8 mouse cellular contexts compared by ENCODE assay signal in genomic region chr10:79984871-79985270, GRCm38 (mm10). TPM values are rescaled to one million over a fixed set of nuclear protein-coding genes. Genes with fewer than 3 reads are reported as not detected.
DNase-seq lines count a peak whose midpoint lies in the region; ATAC-seq and TF ChIP-seq lines count a peak whose summit lies in the region.

No protein-coding gene starts in this region.

- TF ChIP-seq CTCF in bone marrow macrophage, adult 2 months (IDR thresholded peaks at IDR 0.05; ENCODE audit: low read depth, low read length), result no peak
- TF ChIP-seq CTCF in embryonic fibroblast, embryonic 13.5 days (IDR thresholded peaks at IDR 0.05; ENCODE audit: borderline replicate concordance, insufficient read depth, low read length), result no peak

- peaks cover 7% of the 10 kb centered on the region for H3K36me3 ChIP-seq in kidney, embryonic 14.5 days (ENCODE audit: control insufficient read depth, insufficient read depth, low read length)
- peaks cover 7% of the 10 kb centered on the region for H3K36me3 ChIP-seq in limb, embryonic 15.5 days

- H3K4me3 ChIP-seq in bone marrow macrophage, adult 2 months (ENCODE audit: insufficient read depth, low read length), result peak overlapping the region; percentile 91
- H3K4me3 ChIP-seq in embryonic fibroblast, embryonic 13.5 days (ENCODE audit: insufficient read depth, low read length), result peak overlapping the region; percentile 73
- H3K4me3 ChIP-seq in kidney, embryonic 14.5 days (ENCODE audit: low read length), result peak overlapping the region; percentile 62
- H3K4me3 ChIP-seq in limb, embryonic 15.5 days, result peak overlapping the region; percentile 81

- H3K27me3 ChIP-seq in kidney, embryonic 14.5 days (ENCODE audit: control insufficient read depth, insufficient read depth, low read length), result no peaks in the 10 kb centered on the region
- H3K27me3 ChIP-seq in limb, embryonic 15.5 days, result no peaks in the 10 kb centered on the region

- no peaks in the 10 kb centered on the region for H3K9me3 ChIP-seq in kidney, embryonic 14.5 days (ENCODE audit: control insufficient read depth, low read length)
- H3K9me3 ChIP-seq in limb, embryonic 15.5 days, result no peaks in the 10 kb centered on the region

- H3K9ac ChIP-seq in kidney, embryonic 14.5 days (ENCODE audit: low read depth, low read length), result peak overlapping the region; percentile 89
- peak overlapping the region; percentile 42; the same call in 1 of the 2 replicates for H3K9ac ChIP-seq in limb, embryonic 15.5 days

- peaks cover 17% of the 10 kb centered on the region for H3K4me1 ChIP-seq in bone marrow macrophage, adult 2 months (ENCODE audit: control insufficient read depth, insufficient read depth, low read length)
- peaks cover 2% of the 10 kb centered on the region; the same call in 1 of the 2 replicates for H3K4me1 ChIP-seq in embryonic fibroblast, embryonic 13.5 days (ENCODE audit: control insufficient read depth, insufficient read depth, low read length)
- peaks cover 36% of the 10 kb centered on the region for H3K4me1 ChIP-seq in kidney, embryonic 14.5 days (ENCODE audit: control insufficient read depth, insufficient read depth, low read length)
- peaks cover 64% of the 10 kb centered on the region for H3K4me1 ChIP-seq in limb, embryonic 15.5 days

- under 1% methylated on average over 22 of the region's 22 CpGs for WGBS in kidney, embryonic 14.5 days
- WGBS in limb, embryonic 15.5 days, result under 1% methylated on average over 22 of the region's 22 CpGs

- peak; percentile 100 for DNase-seq in A20 (ENCODE audit: low read depth, low spot score)
- peak; percentile 99 for DNase-seq in heart, adult 9 months (ENCODE audit: low spot score in 2 of 2)
- peak; percentile 91 to 92 for DNase-seq in monocyte, adult 2 months (ENCODE audit: low read depth in 1 of 2, low spot score in 2 of 2)
- DNase-seq in spleen, postnatal 36 days (ENCODE audit: low spot score in 2 of 2), result peak; percentile 98 to 99

- H3K27ac ChIP-seq in bone marrow macrophage, adult 2 months (ENCODE audit: insufficient read depth, low read depth, low read length), result peak overlapping the region; percentile 87
- H3K27ac ChIP-seq in embryonic fibroblast, embryonic 13.5 days (ENCODE audit: insufficient read depth, low read length), result peak overlapping the region; percentile 99
- peak overlapping the region; percentile 91 for H3K27ac ChIP-seq in kidney, embryonic 14.5 days (ENCODE audit: low read depth, low read length)
- peak overlapping the region; percentile 99 for H3K27ac ChIP-seq in limb, embryonic 15.5 days

- no peak for TF ChIP-seq POLR2A in bone marrow macrophage, adult 2 months (IDR thresholded peaks at IDR 0.05; ENCODE audit: borderline replicate concordance, low read depth, low read length)
- peak; percentile 35 for TF ChIP-seq POLR2A in embryonic fibroblast, embryonic 13.5 days (IDR thresholded peaks at IDR 0.05; ENCODE audit: low read depth, low read length)

- H3K4me2 ChIP-seq in kidney, embryonic 14.5 days (replicated peaks; ENCODE audit: low read depth, low read length), result peak overlapping the region; percentile 88
- H3K4me2 ChIP-seq in limb, embryonic 15.5 days, result peak overlapping the region; percentile 92

- peak; percentile 92 for ATAC-seq in kidney, embryonic 14.5 days (ENCODE audit: low FRiP score, low TSS enrichment)
- peak; percentile 92 for ATAC-seq in limb, embryonic 15.5 days (ENCODE audit: insufficient number of reproducible peaks, low FRiP score, low TSS enrichment, low read depth)

RNA-seq across cellular contexts. Expression of gene Tmem259, which starts 0.7 kb away (rescaled TPM):
- 86.5 and 101 TPM in 2 replicates for polyA plus RNA-seq in bone marrow macrophage, adult 2 months (2012; ENCODE audit: insufficient read depth, insufficient read length, missing spikeins)
- polyA plus RNA-seq in embryonic fibroblast, embryonic 13.5 days (2011; ENCODE audit: insufficient read length, low read depth, missing spikeins), result 73.4 and 78.1 TPM in 2 replicates
- 18.8 and 27.8 TPM in 2 replicates for polyA plus RNA-seq in kidney, embryonic 14.5 days (2014; fragmentation: Nextera tagmentation; extraction: Ambion mirVana)
- 19.3 and 20.1 TPM in 2 replicates for polyA plus RNA-seq in limb, embryonic 15.5 days (2015; fragmentation: Nextera tagmentation; extraction: Ambion mirVana)

RNA-seq across cellular contexts. Expression of gene Cnn2, which starts 3.5 kb away (rescaled TPM):
- polyA plus RNA-seq in bone marrow macrophage, adult 2 months (2012; ENCODE audit: insufficient read depth, insufficient read length, missing spikeins), result 37.5 and 41.5 TPM in 2 replicates
- 642 and 721 TPM in 2 replicates for polyA plus RNA-seq in embryonic fibroblast, embryonic 13.5 days (2011; ENCODE audit: insufficient read length, low read depth, missing spikeins)
- 186 and 220 TPM in 2 replicates for polyA plus RNA-seq in kidney, embryonic 14.5 days (2014; fragmentation: Nextera tagmentation; extraction: Ambion mirVana)
- 264 and 270 TPM in 2 replicates for polyA plus RNA-seq in limb, embryonic 15.5 days (2015; fragmentation: Nextera tagmentation; extraction: Ambion mirVana)

RNA-seq across cellular contexts. Expression of gene Abca7, which starts 11.4 kb away (rescaled TPM):
- 24.6 and 27.5 TPM in 2 replicates for polyA plus RNA-seq in bone marrow macrophage, adult 2 months (2012; ENCODE audit: insufficient read depth, insufficient read length, missing spikeins)
- polyA plus RNA-seq in embryonic fibroblast, embryonic 13.5 days (2011; ENCODE audit: insufficient read length, low read depth, missing spikeins), result 3.5 and 4.0 TPM in 2 replicates
- polyA plus RNA-seq in kidney, embryonic 14.5 days (2014; fragmentation: Nextera tagmentation; extraction: Ambion mirVana), result 1.8 and 2.7 TPM in 2 replicates
- polyA plus RNA-seq in limb, embryonic 15.5 days (2015; fragmentation: Nextera tagmentation; extraction: Ambion mirVana), result 3.3 and 3.4 TPM in 2 replicates

RNA-seq across cellular contexts. Expression of gene Grin3b, which starts 14.4 kb away (rescaled TPM):
- polyA plus RNA-seq in bone marrow macrophage, adult 2 months (2012; ENCODE audit: insufficient read depth, insufficient read length, missing spikeins), result 0.65 and 0.91 TPM in 2 replicates
- polyA plus RNA-seq in embryonic fibroblast, embryonic 13.5 days (2011; ENCODE audit: insufficient read length, low read depth, missing spikeins), result 0.15 and 0.16 TPM in 2 replicates
- 0.19 and 0.29 TPM in 2 replicates for polyA plus RNA-seq in kidney, embryonic 14.5 days (2014; fragmentation: Nextera tagmentation; extraction: Ambion mirVana)
- polyA plus RNA-seq in limb, embryonic 15.5 days (2015; fragmentation: Nextera tagmentation; extraction: Ambion mirVana), result 0.40 and 0.64 TPM in 2 replicates

RNA-seq across cellular contexts. Expression of gene Wdr18, which starts 24.9 kb away (rescaled TPM):
- 32.2 and 35.8 TPM in 2 replicates for polyA plus RNA-seq in bone marrow macrophage, adult 2 months (2012; ENCODE audit: insufficient read depth, insufficient read length, missing spikeins)
- polyA plus RNA-seq in embryonic fibroblast, embryonic 13.5 days (2011; ENCODE audit: insufficient read length, low read depth, missing spikeins), result 29.2 and 29.3 TPM in 2 replicates
- 132 and 147 TPM in 2 replicates for polyA plus RNA-seq in kidney, embryonic 14.5 days (2014; fragmentation: Nextera tagmentation; extraction: Ambion mirVana)
- 81.7 and 83.6 TPM in 2 replicates for polyA plus RNA-seq in limb, embryonic 15.5 days (2015; fragmentation: Nextera tagmentation; extraction: Ambion mirVana)

Comparison
In these comparisons a context has a peak if more than half of its experiments do, and no peak if none do; other contexts are left out.
1. Peak in every context shown above with its lines: DNase-seq, ATAC-seq, H3K4me3 ChIP-seq and H3K27ac ChIP-seq.